Mouse (Mus musculus) stomach, postnatal 0 days (tissue): ENCODE measurements at regions not wholly inside any gene's neighbourhood (a gene's known extent, or its start where the extent isn't known, plus 50 kb on each side); places are given as distances from the start of the nearest gene placed in this dataset.

Source experiments
- CTCF ChIP-seq: IDR thresholded peaks from 2 replicates; pipeline ENCODE4 v1.5.1; 2016; ENCODE audit warnings: antibody characterized with exemption, low read depth, mild to moderate bottlenecking, moderate library complexity
- EP300 ChIP-seq: optimal IDR thresholded peaks from 2 replicates; pipeline ENCODE3; 2016; ENCODE audit warnings: antibody characterized with exemption

DNA sequence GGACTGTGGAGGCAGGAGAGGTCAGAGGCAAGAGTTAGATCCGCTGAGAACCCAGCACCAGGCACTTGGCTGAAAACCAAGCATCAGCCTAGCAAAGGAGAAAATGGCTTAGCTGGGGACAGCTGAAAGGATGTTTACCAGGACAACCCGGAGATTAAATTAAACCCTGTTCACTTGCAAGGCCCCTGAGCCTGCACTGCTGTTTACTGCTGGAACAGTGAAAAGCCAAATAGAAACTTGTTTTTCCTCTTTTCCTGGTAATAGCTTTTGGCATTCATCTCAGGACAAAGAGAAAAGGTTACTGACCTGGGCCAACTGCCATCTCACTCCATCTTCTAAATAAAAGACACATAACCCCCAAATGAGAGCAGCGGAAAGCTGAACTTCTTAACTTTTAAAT, 531.3 kb downstream of the Insc start:
- TF ChIP-seq EP300 (no peak), CTCF (no peak)
